Mouse (Mus musculus) MEL (cell line): ENCODE results near the gene Pigyl. TPM values are rescaled to one million over a fixed set of nuclear protein-coding genes. Genes with fewer than 3 reads are reported as not detected.

ENCODE experiments used
- DNase-seq: peaks from one replicate; pipeline ENCODE4 v3.0.0; 2011; ENCODE audit warnings: low read depth, low spot score
- H3K27ac ChIP-seq: 2 replicates; pipeline ENCODE4 v1.5.1; 2012; ENCODE audit warnings: low read depth, mild to moderate bottlenecking, control low read depth, low read length, moderate library complexity; ENCODE audit not compliant: control insufficient read depth
- H3K27me3 ChIP-seq, 2 experiments: fragments of 150-350 bp in 1 of 2; sonication (generic) in 1 of 2; 2 replicates each; pipeline ENCODE4 v1.6.1; 2012; ENCODE audit warnings: low read length in 2 of 2, mild to moderate bottlenecking in 2 of 2, improper control_type of control experiment in 1 of 2, moderate library complexity in 1 of 2; ENCODE audit not compliant: insufficient read depth in 2 of 2, control insufficient read depth in 1 of 2
- H3K36me3 ChIP-seq, 2 experiments: 2 replicates each; pipeline ENCODE4 v1.6.1; 2012 to 2014; ENCODE audit warnings: low read length in 2 of 2, improper control_type of control experiment in 1 of 2, inconsistent platforms in 1 of 2, mild to moderate bottlenecking in 1 of 2; ENCODE audit not compliant: insufficient read depth in 2 of 2, control insufficient read depth in 1 of 2
- H3K4me1 ChIP-seq, 2 experiments: fragments of 150-350 bp in 1 of 2; sonication (generic) in 1 of 2; 2 replicates each; pipeline ENCODE4 v1.6.1; 2012; ENCODE audit warnings: low read length in 2 of 2, improper control_type of control experiment in 1 of 2, mild to moderate bottlenecking in 1 of 2; ENCODE audit not compliant: insufficient read depth in 2 of 2, control insufficient read depth in 1 of 2
- H3K4me3 ChIP-seq, 2 experiments: fragments of 150-350 bp in 1 of 2; sonication (generic) in 1 of 2; 2 replicates each; pipeline ENCODE4 v1.5.1; 2012; ENCODE audit warnings: low read depth in 2 of 2, low read length in 2 of 2, mild to moderate bottlenecking in 2 of 2, moderate library complexity in 2 of 2, control low read depth in 1 of 2, improper control_type of control experiment in 1 of 2; ENCODE audit not compliant: control insufficient read depth in 1 of 2, insufficient read depth in 1 of 2
- H3K79me2 ChIP-seq: 2 replicates; pipeline ENCODE4 v1.6.1; 2012; ENCODE audit warnings: mild to moderate bottlenecking, low read length, moderate library complexity; ENCODE audit not compliant: control insufficient read depth, poor library complexity, insufficient read depth
- H3K9ac ChIP-seq: 2 replicates; pipeline ENCODE4 v1.6.1; 2012; ENCODE audit warnings: low read depth, mild to moderate bottlenecking, control low read depth, low read length, moderate library complexity; ENCODE audit not compliant: control insufficient read depth, poor library complexity, severe bottlenecking
- H3K9me3 ChIP-seq: fragments of 150-350 bp; sonication (generic); replicated peaks from 2 replicates; pipeline ENCODE4 v1.6.1; 2012; ENCODE audit warnings: mild to moderate bottlenecking, low read length, improper control_type of control experiment, moderate library complexity; ENCODE audit not compliant: insufficient read depth
- CHD1 ChIP-seq: IDR thresholded peaks from 2 replicates; pipeline ENCODE4 v1.6.1; 2012; ENCODE audit warnings: low read depth, mild to moderate bottlenecking, inconsistent platforms, low read length, improper control_type of control experiment
- CTCF ChIP-seq, 3 experiments: IDR thresholded peaks in 2 of 3; conservative IDR thresholded peaks in 1 of 3; 2 replicates each; pipeline ENCODE4 v1.5.1; 2011 to 2012; ENCODE audit warnings: low read length in 3 of 3, low read depth in 2 of 3, mild to moderate bottlenecking in 2 of 3, improper control_type of control experiment in 1 of 3, inconsistent platforms in 1 of 3, mixed read lengths in 1 of 3, moderate library complexity in 1 of 3; ENCODE audit not compliant: control insufficient read depth in 1 of 3, insufficient read depth in 1 of 3, poor library complexity in 1 of 3, severe bottlenecking in 1 of 3
- E2F4 ChIP-seq: IDR thresholded peaks from 2 replicates; pipeline ENCODE4 v1.6.1; 2011; ENCODE audit warnings: low read depth, low read length, improper control_type of control experiment, borderline replicate concordance
- EP300 ChIP-seq, 2 experiments: IDR thresholded peaks; 2 replicates each; pipeline ENCODE4 v1.6.1; 2011; ENCODE audit warnings: improper control_type of control experiment in 2 of 2, low read length in 2 of 2, low read depth in 1 of 2, mild to moderate bottlenecking in 1 of 2
- ETS1 ChIP-seq: IDR thresholded peaks from 2 replicates; pipeline ENCODE4 v1.6.1; 2012; ENCODE audit warnings: low read depth, mild to moderate bottlenecking, inconsistent platforms, low read length, improper control_type of control experiment, moderate library complexity
- GABPA ChIP-seq: IDR thresholded peaks from 2 replicates; pipeline ENCODE4 v1.6.1; 2012; ENCODE audit warnings: low read depth, mild to moderate bottlenecking, inconsistent platforms, low read length, improper control_type of control experiment, moderate library complexity
- GATA1 ChIP-seq: IDR thresholded peaks from 2 replicates; pipeline ENCODE4 v1.6.1; 2011; ENCODE audit warnings: low read depth, low read length, improper control_type of control experiment
- HCFC1 ChIP-seq: IDR thresholded peaks from 2 replicates; pipeline ENCODE4 v1.6.1; 2012; ENCODE audit warnings: low read depth, mild to moderate bottlenecking, inconsistent platforms, low read length, improper control_type of control experiment, moderate library complexity
- JUND ChIP-seq: IDR thresholded peaks from 2 replicates; pipeline ENCODE4 v1.6.1; 2011; ENCODE audit warnings: low read depth, mild to moderate bottlenecking, improper control_type of control experiment, low read length
- MAFK ChIP-seq: IDR thresholded peaks from 2 replicates; pipeline ENCODE4 v1.6.1; 2011; ENCODE audit warnings: low read depth, mild to moderate bottlenecking, low read length, improper control_type of control experiment, borderline replicate concordance
- MAZ ChIP-seq: IDR thresholded peaks from 2 replicates; pipeline ENCODE4 v1.6.1; 2012; ENCODE audit warnings: low read depth, mild to moderate bottlenecking, inconsistent platforms, low read length, improper control_type of control experiment
- MEF2A ChIP-seq: IDR thresholded peaks from 2 replicates; pipeline ENCODE4 v1.6.1; 2014; ENCODE audit warnings: low read depth, mild to moderate bottlenecking, inconsistent platforms, low read length, improper control_type of control experiment; ENCODE audit not compliant: poor library complexity, insufficient replicate concordance, severe bottlenecking; ENCODE audit errors: extremely low read depth
- MYB ChIP-seq: IDR thresholded peaks from 2 replicates; pipeline ENCODE4 v1.6.1; 2011; ENCODE audit warnings: mild to moderate bottlenecking, low read depth, low read length, improper control_type of control experiment
- NELFE ChIP-seq: IDR thresholded peaks from 2 replicates; pipeline ENCODE4 v1.6.1; 2011; ENCODE audit warnings: low read depth, low read length, improper control_type of control experiment
- NRF1 ChIP-seq: IDR thresholded peaks from 2 replicates; pipeline ENCODE4 v1.6.1; 2014; ENCODE audit warnings: low read depth, mild to moderate bottlenecking, inconsistent platforms, low read length, improper control_type of control experiment, moderate library complexity; ENCODE audit not compliant: poor library complexity, insufficient read depth, severe bottlenecking
- POLR2AphosphoS5 ChIP-seq: IDR thresholded peaks from 2 replicates; pipeline ENCODE4 v1.6.1; 2012; ENCODE audit warnings: low read depth, borderline replicate concordance, mild to moderate bottlenecking, inconsistent platforms, low read length, moderate library complexity, mixed read lengths
- SIN3A ChIP-seq: IDR thresholded peaks from 2 replicates; pipeline ENCODE4 v1.6.1; 2012; ENCODE audit warnings: low read length, improper control_type of control experiment, inconsistent platforms
- SMC3 ChIP-seq: IDR thresholded peaks from 2 replicates; pipeline ENCODE4 v1.6.1; 2011; ENCODE audit warnings: low read depth, low read length, improper control_type of control experiment
- UBTF ChIP-seq: IDR thresholded peaks from 2 replicates; pipeline ENCODE4 v1.6.1; 2012; ENCODE audit warnings: low read depth, mild to moderate bottlenecking, inconsistent platforms, low read length, improper control_type of control experiment, moderate library complexity, borderline replicate concordance; ENCODE audit not compliant: insufficient read depth
- USF1 ChIP-seq: IDR thresholded peaks from 2 replicates; pipeline ENCODE4 v1.6.1; 2014; ENCODE audit warnings: low read depth, mild to moderate bottlenecking, inconsistent platforms, low read length, improper control_type of control experiment, moderate library complexity
- USF2 ChIP-seq, 2 experiments: IDR thresholded peaks; 2 replicates each; pipeline ENCODE4 v1.6.1; 2011 to 2012; ENCODE audit warnings: improper control_type of control experiment in 2 of 2, low read length in 2 of 2, borderline replicate concordance in 1 of 2, inconsistent platforms in 1 of 2, low read depth in 1 of 2, mild to moderate bottlenecking in 1 of 2; ENCODE audit not compliant: insufficient read depth in 1 of 2
- ZKSCAN1 ChIP-seq: IDR thresholded peaks from 2 replicates; pipeline ENCODE4 v1.6.1; 2012; ENCODE audit warnings: low read depth, mild to moderate bottlenecking, inconsistent platforms, low read length, improper control_type of control experiment, moderate library complexity
- ZMIZ1 ChIP-seq: IDR thresholded peaks from 2 replicates; pipeline ENCODE4 v1.6.1; 2012; ENCODE audit warnings: low read depth, mild to moderate bottlenecking, inconsistent platforms, low read length, improper control_type of control experiment, moderate library complexity
- polyA plus RNA-seq, 2 experiments: library from polyadenylated mRNA; stranded (reverse) in 1 of 2; unstranded in 1 of 2; fragments of >175 nt in 1 of 2; fragments of >200 nt in 1 of 2; gene quantifications; 2 replicates each; pipeline versions ENCODE4 v1.2.1 to v1.2.4; 2012; ENCODE audit warnings: low replicate concordance in 2 of 2, low read depth in 1 of 2; ENCODE audit not compliant: insufficient read length in 2 of 2, insufficient read depth in 1 of 2, missing spikeins in 1 of 2
- total RNA-seq: library from RNA; depleted of rRNA; stranded (reverse); fragments of 300-350 nt; gene quantifications from 2 replicates; pipeline ENCODE4 v1.2.3, GENCODE M21; 2012

The Pigyl gene
- total and polyA plus RNA-seq, 3 experiments: 103 to 146 TPM; not detected in 1

GRCm38 (mm10) chr9:22135644-22136390, 20.8 kb upstream of the Pigyl start, which contains the start of gene Acp5 (continued):
- TF ChIP-seq E2F4 (no peak), NELFE (no peak), JUND (no peak), MAFK (peak; percentile 29; the same call in 1 of the 2 replicates)

DNA sequence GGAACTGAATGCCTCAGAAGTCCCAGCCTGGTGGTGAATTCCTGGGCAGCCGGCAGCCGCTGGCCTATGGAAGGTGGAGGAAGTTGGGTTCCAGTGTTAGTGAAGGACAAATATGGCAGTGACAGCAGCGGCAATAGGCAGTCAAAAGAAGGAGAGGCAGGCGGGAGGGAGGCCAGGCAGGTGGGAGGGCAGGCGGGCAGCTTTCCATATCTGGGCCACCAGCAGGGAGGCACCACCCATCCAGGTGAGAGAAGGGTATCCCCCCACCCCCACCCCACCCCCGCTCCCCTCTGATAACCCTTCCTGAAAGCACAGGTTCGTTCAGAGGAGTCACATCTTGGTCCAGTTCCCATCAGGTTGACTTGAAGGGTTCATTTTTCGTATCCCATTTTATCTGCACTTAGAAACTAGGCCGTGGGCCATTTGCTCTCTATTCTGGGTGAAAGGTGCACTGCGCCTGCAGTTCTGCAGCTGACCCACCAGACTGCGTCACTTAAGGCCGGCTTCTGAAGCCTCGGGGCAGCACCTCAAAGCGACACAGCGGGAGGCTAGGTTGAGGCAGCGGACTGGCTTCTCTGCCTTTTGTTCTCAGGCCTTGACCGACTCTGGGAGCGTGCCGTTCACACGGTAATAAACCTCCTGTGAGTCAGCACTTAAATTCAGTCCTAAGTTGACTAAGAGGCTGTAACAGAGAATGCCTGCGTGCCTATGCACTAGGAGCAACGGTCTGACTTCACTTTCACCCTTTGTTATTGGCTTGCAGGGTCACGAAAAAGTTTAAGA, 19.7 kb upstream of the Pigyl start:
- Histone ChIP-seq H3K36me3 (peaks cover 0 to 33% of the 10 kb centered on the region in 2 experiments; a peak in 2 of 4 replicates), H3K79me2 (no peaks in the 10 kb centered on the region), H3K9me3 (no peaks in the 10 kb centered on the region), H3K27me3 (no peaks in the 10 kb centered on the region), H3K27ac (peak overlapping the region; percentile 54; the same call in 1 of the 2 replicates), H3K4me1 (peaks cover 18 to 36% of the 10 kb centered on the region in 2 experiments), H3K4me3 (no peak overlapping the region), H3K9ac (no peak overlapping the region)
- DNase-seq: no peak
- TF ChIP-seq MAZ (no peak), MEF2A (no peak), EP300 (IDR thresholded peaks at IDR 0.05; ENCODE audit: low read depth in 1 of 2, low read length in 2 of 2) (no peak), SMC3 (no peak), SIN3A (no peak), UBTF (no peak), GATA1 (no peak), HCFC1 (no peak), ETS1 (no peak), USF2 (IDR thresholded peaks at IDR 0.05; ENCODE audit: borderline replicate concordance in 1 of 2, insufficient read depth in 1 of 2, low read depth in 1 of 2, low read length in 2 of 2) (no peak), MAFK (no peak), MYB (no peak), USF1 (no peak), CTCF (IDR thresholded peaks at IDR 0.05 in 2 of 3, conservative IDR thresholded peaks at IDR 0.05 in 1 of 3; ENCODE audit: control insufficient read depth in 1 of 3, insufficient read depth in 1 of 3, low read depth in 2 of 3, low read length in 3 of 3, poor library complexity in 1 of 3, severe bottlenecking in 1 of 3) (no peak), ZMIZ1 (no peak), POLR2AphosphoS5 (no peak), NRF1 (no peak), CHD1 (no peak), GABPA (no peak), ZKSCAN1 (no peak)
